Mouse (Mus musculus) liver, embryonic 16.5 days (tissue): Measurements from ENCODE around the gene Slc3a1. TPM values are rescaled to one million over a fixed set of nuclear protein-coding genes. Genes with fewer than 3 reads are reported as not detected.

Source experiments
- ATAC-seq: fragments of 200-750 bp; cut with Nextera tagmentation; 2 replicates; pipeline ENCODE4 v1.8.0; 2017; ENCODE audit warnings: low read depth, mild to moderate bottlenecking, moderate number of reproducible peaks, moderate library complexity
- H3K27ac ChIP-seq: fragments of 300-500 bp; sonication (generic); 2 replicates; pipeline ENCODE4 v1.5.1; 2014; ENCODE audit warnings: mild to moderate bottlenecking, low read length
- H3K27me3 ChIP-seq: fragments of 300-500 bp; sonication (generic); 2 replicates; pipeline ENCODE4 v1.6.1; 2014; ENCODE audit warnings: low read depth, low read length, mixed read lengths; ENCODE audit not compliant: control insufficient read depth, insufficient read depth
- H3K36me3 ChIP-seq: fragments of 300-500 bp; sonication (generic); 2 replicates; pipeline ENCODE4 v1.6.1; 2014; ENCODE audit warnings: mild to moderate bottlenecking; ENCODE audit not compliant: control insufficient read depth, insufficient read depth
- H3K4me1 ChIP-seq: fragments of 300-500 bp; sonication (generic); 2 replicates; pipeline ENCODE4 v1.6.1; 2014; ENCODE audit warnings: low read depth, low read length, mixed read lengths; ENCODE audit not compliant: control insufficient read depth
- H3K4me2 ChIP-seq: fragments of 300-500 bp; sonication (generic); 2 replicates; pipeline ENCODE4 v1.6.1; 2014; ENCODE audit warnings: low read depth, low read length, mixed read lengths
- H3K4me3 ChIP-seq: fragments of 300-500 bp; sonication (generic); 2 replicates; pipeline ENCODE4 v1.5.1; 2014; ENCODE audit warnings: low read depth, mild to moderate bottlenecking, low read length
- H3K9ac ChIP-seq: fragments of 300-500 bp; sonication (generic); 2 replicates; pipeline ENCODE4 v1.6.1; 2014; ENCODE audit warnings: low read depth, low read length
- H3K9me3 ChIP-seq: fragments of 300-500 bp; sonication (generic); replicated peaks from 2 replicates; pipeline ENCODE4 v1.6.1; 2016; ENCODE audit warnings: low read length; ENCODE audit not compliant: control insufficient read depth
- whole genome bisulfite sequencing: fragments of 180-500 bp; shearing (Covaris S2); extraction: QIAGEN DNeasy Blood & Tissue Kit; methylation state at CpG from one replicate; pipeline ENCODE4 v1.1.7; 2014; ENCODE audit not compliant: insufficient replicate concordance; 5-methylcytosine and 5-hydroxymethylcytosine counted together
- polyA plus RNA-seq: library from polyadenylated mRNA; unstranded; fragments of >200 nt; fragmentation: Nextera tagmentation; extraction: Ambion mirVana; gene quantifications from 2 replicates; pipeline ENCODE4 v1.2.1, GENCODE M21; 2015

Slc3a1 gene
- polyA plus RNA-seq, 1 experiment from 2014 or later = 8.4 TPM

DNA sequence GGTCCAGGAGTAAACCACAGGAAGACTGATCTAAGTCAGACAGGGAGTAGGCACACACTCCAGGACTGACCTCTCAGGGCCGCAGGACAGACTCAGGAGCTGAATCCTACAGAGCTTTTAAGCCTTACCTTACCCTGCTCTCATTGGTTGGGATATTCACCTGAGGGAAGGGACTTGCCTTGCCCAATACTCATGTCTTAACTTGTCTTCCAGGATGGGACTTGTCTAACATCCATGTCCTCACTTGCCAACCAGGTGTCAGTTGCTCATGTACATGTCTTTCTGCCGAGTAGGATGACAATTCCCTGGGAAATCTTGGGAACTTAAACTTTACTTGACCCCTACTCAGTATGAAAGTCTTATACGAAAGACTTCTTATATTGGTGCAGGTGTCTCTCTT is 72.1 kb downstream of the Slc3a1 start:
- WGBS = 75% methylated on average over 3 of the region's 3 CpGs
- no peak overlapping the region for H3K9ac ChIP-seq
- no peak overlapping the region for H3K4me2 ChIP-seq
- no peak overlapping the region for H3K27ac ChIP-seq
- peaks cover 6% of the 10 kb centered on the region for H3K4me1 ChIP-seq
- no peaks in the 10 kb centered on the region for H3K27me3 ChIP-seq
- 0 out of 2 replicates have a peak, but pooled peaks cover 8% of the 10 kb centered on the region for H3K36me3 ChIP-seq
- ATAC-seq = no peak
- H3K9me3 ChIP-seq = no peaks in the 10 kb centered on the region; the same call in 1 of the 2 replicates
- H3K4me3 ChIP-seq = no peak overlapping the region

DNA sequence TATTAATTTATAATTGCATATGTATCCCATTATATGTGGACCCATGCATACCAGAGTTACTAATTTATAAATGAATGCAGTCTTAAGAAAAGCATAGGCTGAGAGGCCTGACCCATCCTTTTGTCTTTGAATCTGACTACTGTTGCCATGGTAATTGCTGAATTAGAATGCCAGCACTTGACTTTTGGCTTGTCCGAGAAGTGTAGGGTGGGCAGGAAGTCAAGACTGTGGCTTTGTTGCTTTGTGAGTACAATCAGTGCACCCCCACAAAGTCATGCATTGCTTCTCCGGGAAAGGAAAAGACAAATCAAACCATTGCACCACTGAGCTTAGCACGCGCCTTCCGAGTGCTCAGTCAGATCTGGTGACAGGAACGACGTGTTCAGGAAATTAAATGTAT is 73.6 kb downstream of the Slc3a1 start:
- H3K9ac ChIP-seq = no peak overlapping the region
- no peak for ATAC-seq
- no peak overlapping the region for H3K4me3 ChIP-seq
- H3K9me3 ChIP-seq = no peaks in the 10 kb centered on the region; the same call in 1 of the 2 replicates
- H3K27ac ChIP-seq = no peak overlapping the region
- no peak overlapping the region for H3K4me2 ChIP-seq
- H3K36me3 ChIP-seq = 0 out of 2 replicates have a peak, but pooled peaks cover 8% of the 10 kb centered on the region
- H3K27me3 ChIP-seq = no peaks in the 10 kb centered on the region
- 87% methylated on average over 7 of the region's 7 CpGs for WGBS
- H3K4me1 ChIP-seq = peaks cover 6% of the 10 kb centered on the region

DNA sequence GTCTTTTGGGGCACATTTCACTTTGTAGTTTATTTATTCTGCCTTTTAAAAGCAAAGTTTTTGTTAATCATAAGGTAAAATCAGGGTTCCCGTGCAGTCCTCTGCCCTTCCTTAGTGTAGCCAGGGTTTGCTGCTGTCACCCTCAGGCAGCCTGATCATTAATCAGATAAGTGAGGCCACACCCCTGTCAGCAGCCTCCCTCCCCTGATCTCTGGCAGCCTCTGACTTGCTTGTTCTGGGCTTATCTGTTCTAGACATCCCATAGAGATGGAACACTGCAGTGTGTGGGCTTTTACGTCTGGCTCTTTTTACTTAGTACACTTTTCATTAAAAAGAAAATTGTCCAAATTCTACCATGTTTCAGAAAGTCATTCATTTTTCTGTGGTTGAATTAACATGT is 75.1 kb downstream of the Slc3a1 start:
- Histone ChIP-seq H3K4me2 (no peak overlapping the region; the same call in 1 of the 2 replicates), H3K4me1 (peaks cover 6% of the 10 kb centered on the region), H3K4me3 (no peak overlapping the region), H3K9me3 (no peaks in the 10 kb centered on the region; the same call in 1 of the 2 replicates), H3K27ac (no peak overlapping the region), H3K36me3 (0 out of 2 replicates have a peak, but pooled peaks cover 2% of the 10 kb centered on the region), H3K9ac (no peak overlapping the region), H3K27me3 (no peaks in the 10 kb centered on the region)
- peak; percentile 92 for ATAC-seq
- WGBS = 12% methylated on average over 2 of the region's 2 CpGs

DNA sequence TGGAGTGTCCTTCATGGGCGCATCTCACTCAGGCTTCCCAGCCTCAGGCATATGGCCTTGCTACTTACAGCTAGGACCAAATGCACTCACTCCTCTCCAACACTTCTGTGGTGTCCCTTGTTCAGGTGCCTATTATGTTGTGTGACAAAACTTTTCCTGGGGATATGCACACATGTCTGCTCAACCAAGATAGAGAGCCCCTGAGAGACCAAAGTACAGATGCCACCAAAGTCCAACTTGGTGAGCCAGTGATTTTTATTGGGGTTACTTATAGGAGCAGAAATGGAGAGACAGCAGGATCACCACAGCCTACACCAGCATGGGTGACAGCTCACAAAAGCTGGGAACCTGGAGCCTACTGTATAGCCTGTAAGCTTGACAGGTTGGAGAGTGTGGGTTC is 82.5 kb downstream of the Slc3a1 start:
- Histone ChIP-seq H3K4me1 (no peaks in the 10 kb centered on the region), H3K4me3 (no peak overlapping the region), H3K36me3 (no peaks in the 10 kb centered on the region), H3K9me3 (no peaks in the 10 kb centered on the region), H3K27me3 (no peaks in the 10 kb centered on the region), H3K4me2 (no peak overlapping the region), H3K9ac (no peak overlapping the region), H3K27ac (no peak overlapping the region)
- ATAC-seq = no peak
- 90% methylated on average over 1 of the region's 1 CpGs for WGBS

DNA sequence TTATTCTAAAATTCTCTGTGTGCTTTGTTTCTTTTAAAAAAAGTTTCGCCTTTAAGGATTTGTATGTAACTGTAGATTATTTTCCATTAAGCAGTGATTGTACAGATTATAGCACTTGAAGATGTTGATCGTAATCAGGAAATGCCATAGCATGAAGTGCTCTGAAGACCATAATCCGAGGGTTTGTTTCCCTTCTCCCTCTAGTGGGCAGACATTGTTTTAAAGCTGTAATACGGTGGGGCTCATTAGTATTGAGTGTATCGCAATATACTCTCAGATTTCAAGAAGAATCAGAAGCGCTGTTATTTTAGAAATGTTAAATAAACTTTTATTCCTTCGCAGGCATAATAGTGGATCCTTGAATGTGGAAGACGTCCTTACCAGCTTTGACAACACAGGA is 85.3 kb downstream of the Slc3a1 start:
- no peaks in the 10 kb centered on the region for H3K9me3 ChIP-seq
- no peak overlapping the region for H3K27ac ChIP-seq
- no peaks in the 10 kb centered on the region for H3K36me3 ChIP-seq
- WGBS = 69% methylated on average over 8 of the region's 8 CpGs
- no peaks in the 10 kb centered on the region for H3K4me1 ChIP-seq
- H3K9ac ChIP-seq = no peak overlapping the region
- no peaks in the 10 kb centered on the region for H3K27me3 ChIP-seq
- ATAC-seq = no peak
- no peak overlapping the region for H3K4me2 ChIP-seq
- no peak overlapping the region for H3K4me3 ChIP-seq

Other genes with a start within 250 kb of the Slc3a1 start
- gene Lrpprc, start 237.6 kb upstream of the Slc3a1 start, polyA plus RNA-seq = 41.4 and 41.6 TPM in 2 replicates
- gene Ppm1b, start 71.6 kb upstream of the Slc3a1 start, polyA plus RNA-seq = 45.5 and 46.1 TPM in 2 replicates
- 7.7 and 7.9 TPM in 2 replicates for gene Prepl, start 61.9 kb downstream of the Slc3a1 start, polyA plus RNA-seq
- 2.7 and 2.9 TPM in 2 replicates for gene Camkmt, start 62.2 kb downstream of the Slc3a1 start, polyA plus RNA-seq